Mouse (Mus musculus) right cerebral cortex, postnatal 14 days (tissue): Measurements from ENCODE around the gene Treml2.

Experiments
- DNase-seq: peaks from one replicate; pipeline ENCODE4 v3.0.0; 2022

The Treml2 gene

DNA sequence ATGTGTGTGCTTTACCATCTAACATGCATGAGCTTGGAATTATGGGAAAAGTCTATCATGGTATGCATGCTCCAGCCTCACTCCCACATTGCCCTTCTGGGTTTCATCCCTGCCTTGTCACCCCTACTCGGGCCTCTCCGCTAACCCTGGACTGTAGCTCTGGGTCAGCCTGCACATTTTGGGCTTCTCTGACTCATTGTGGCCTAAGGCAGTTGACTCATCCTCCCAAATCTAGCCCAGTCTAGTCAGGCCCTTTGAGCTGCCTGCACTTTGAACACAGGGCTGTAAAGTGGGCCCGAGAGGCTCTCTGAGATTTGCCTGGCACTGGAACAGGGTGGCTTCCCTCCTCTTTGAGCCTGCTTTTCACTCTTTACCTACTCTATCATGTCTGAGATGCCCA, 56.5 kb downstream of the Treml2 start:
- DNase-seq = no peak

- no peak for DNase-seq
Observed at GRCm38 (mm10) chr17:48357892-48358291, 58.6 kb downstream of the Treml2 start.

- DNase-seq = no peak
Observed at GRCm38 (mm10) chr17:48359616-48360015, 60.3 kb downstream of the Treml2 start, which contains the start of gene Treml1. TSS of gene Treml1 (plus strand) at chr17:48359916.

- no peak for DNase-seq
Observed at GRCm38 (mm10) chr17:48360462-48360861, 61.2 kb downstream of the Treml2 start.
